17 mouse cellular contexts compared by ENCODE assay signal in genomic region chr6:139770535-139770934, GRCm38 (mm10).
A peak's percentile ranks its signal among the peaks of the same experiment; 100 is the strongest.
DNase-seq lines count a peak whose midpoint lies in the region; ATAC-seq and TF ChIP-seq lines count a peak whose summit lies in the region.
"Had no signal": no experiment of that assay in that cellular context is flagged by ENCODE, and none has a peak within 500 bp of the region (broad histone marks: within the 10 kb centered on the region; RNA-seq: fewer than 3 reads in every experiment).

No protein-coding gene starts in this region.

- no peak for ATAC-seq in kidney, embryonic 15.5 days (replicated peaks; ENCODE audit: low FRiP score)
- no peak for ATAC-seq in midbrain, postnatal 0 days (ENCODE audit: low FRiP score)
- ATAC-seq in midbrain, embryonic 16.5 days = no peak

- peak; percentile 38 for DNase-seq in embryo, embryonic 10.5 days (ENCODE audit: low spot score)
- DNase-seq in embryo, embryonic 11 days = no peak
- peak; percentile 4 for DNase-seq in kidney, adult 9 months
- no peak for DNase-seq in midbrain, postnatal 0 days (ENCODE audit: low spot score)
- no peak for DNase-seq in cerebellum, adult 9-10 months
- DNase-seq in right cerebral cortex, postnatal 14 days = no peak
- DNase-seq: cerebellum, adult 18-20 months; heart, postnatal 4 days; kidney, postnatal 25 days; layer of hippocampus, postnatal 36 days; lung, adult 2 months; thymus, postnatal 36 days had no signal

- no peak overlapping the region for H3K4me2 ChIP-seq in kidney, embryonic 15.5 days
- H3K4me2 ChIP-seq in midbrain, postnatal 0 days (ENCODE audit: low read depth, low read length, poor library complexity, severe bottlenecking) = no peak overlapping the region
- H3K4me2 ChIP-seq in midbrain, embryonic 16.5 days (ENCODE audit: low read length) = no peak overlapping the region
- H3K4me2 ChIP-seq: heart, embryonic 12.5 days; stomach, embryonic 15.5 days had no signal

- H3K4me3 ChIP-seq in kidney, embryonic 15.5 days (replicated peaks) = no peak overlapping the region
- H3K4me3 ChIP-seq in midbrain, postnatal 0 days (ENCODE audit: low read depth, low read length) = no peak overlapping the region
- no peak overlapping the region for H3K4me3 ChIP-seq in midbrain, embryonic 16.5 days (ENCODE audit: low read depth, low read length)
- H3K4me3 ChIP-seq: heart, embryonic 12.5 days; megakaryocyte, embryonic 14.5 days; stomach, embryonic 15.5 days had no signal

- H3K4me1 ChIP-seq in kidney, embryonic 15.5 days = no peaks in the 10 kb centered on the region
- H3K4me1 ChIP-seq in midbrain, postnatal 0 days (ENCODE audit: insufficient read depth, low read length) = no peaks in the 10 kb centered on the region
- H3K4me1 ChIP-seq in midbrain, embryonic 16.5 days (ENCODE audit: control insufficient read depth, insufficient read depth, low read length) = no peaks in the 10 kb centered on the region
- H3K4me1 ChIP-seq: heart, embryonic 12.5 days; megakaryocyte, embryonic 14.5 days; stomach, embryonic 15.5 days had no signal

- WGBS in kidney, embryonic 15.5 days = 49% methylated on average over 3 of the region's 3 CpGs
- WGBS in midbrain, postnatal 0 days = 46% methylated on average over 3 of the region's 3 CpGs
- 44% methylated on average over 3 of the region's 3 CpGs for WGBS in midbrain, embryonic 16.5 days

- H3K9me3 ChIP-seq in kidney, embryonic 15.5 days (replicated peaks) = no peaks in the 10 kb centered on the region
- no peaks in the 10 kb centered on the region for H3K9me3 ChIP-seq in midbrain, postnatal 0 days (ENCODE audit: low read length)
- no peaks in the 10 kb centered on the region for H3K9me3 ChIP-seq in midbrain, embryonic 16.5 days (replicated peaks; ENCODE audit: control insufficient read depth, low read length, poor library complexity, severe bottlenecking)
- H3K9me3 ChIP-seq: heart, embryonic 12.5 days; stomach, embryonic 15.5 days had no signal

- H3K9ac ChIP-seq in kidney, embryonic 15.5 days = no peak overlapping the region
- no peak overlapping the region for H3K9ac ChIP-seq in midbrain, postnatal 0 days (replicated peaks; ENCODE audit: low read length, poor library complexity, severe bottlenecking)
- no peak overlapping the region for H3K9ac ChIP-seq in midbrain, embryonic 16.5 days (ENCODE audit: low read depth, low read length)
- H3K9ac ChIP-seq: heart, embryonic 12.5 days; stomach, embryonic 15.5 days had no signal

- H3K27me3 ChIP-seq in kidney, embryonic 15.5 days = no peaks in the 10 kb centered on the region
- H3K27me3 ChIP-seq in midbrain, postnatal 0 days (ENCODE audit: insufficient read depth, low read length) = no peaks in the 10 kb centered on the region
- H3K27me3 ChIP-seq in midbrain, embryonic 16.5 days (ENCODE audit: control insufficient read depth, insufficient read depth, low read depth, low read length) = no peaks in the 10 kb centered on the region
- H3K27me3 ChIP-seq: heart, embryonic 12.5 days; megakaryocyte, embryonic 14.5 days; stomach, embryonic 15.5 days had no signal

- peak; percentile 47 for TF ChIP-seq CTCF in midbrain, postnatal 0 days (IDR thresholded peaks at IDR 0.05)

- no peaks in the 10 kb centered on the region for H3K36me3 ChIP-seq in kidney, embryonic 15.5 days
- H3K36me3 ChIP-seq in midbrain, postnatal 0 days (ENCODE audit: insufficient read depth, low read length) = no peaks in the 10 kb centered on the region
- H3K36me3 ChIP-seq in midbrain, embryonic 16.5 days (ENCODE audit: control insufficient read depth, insufficient read depth, low read length) = no peaks in the 10 kb centered on the region
- H3K36me3 ChIP-seq: heart, embryonic 12.5 days; stomach, embryonic 15.5 days had no signal

- H3K27ac ChIP-seq in kidney, embryonic 15.5 days = no peak overlapping the region
- H3K27ac ChIP-seq in midbrain, postnatal 0 days (ENCODE audit: low read depth, low read length) = no peak overlapping the region
- H3K27ac ChIP-seq in midbrain, embryonic 16.5 days (ENCODE audit: low read length) = no peak overlapping the region
- H3K27ac ChIP-seq: stomach, embryonic 15.5 days had no signal

Comparison
In these comparisons a context has a peak if more than half of its experiments do, and no peak if none do; other contexts are left out.
1. DNase-seq: peak in embryo, embryonic 10.5 days (single experiment) and kidney, adult 9 months (single experiment); none in embryo, embryonic 11 days (single experiment), midbrain, postnatal 0 days (single experiment), cerebellum, adult 9-10 months (single experiment) and right cerebral cortex, postnatal 14 days (single experiment).